Mouse (Mus musculus) hindbrain, embryonic 16.5 days (tissue): Measurements from ENCODE around the gene Zc3h10. TPM values are rescaled to one million over a fixed set of nuclear protein-coding genes. Genes with fewer than 3 reads are reported as not detected.
"Not testable (repeated sequence)": the region's sequence is repeated elsewhere in the genome, so short reads cannot be mapped to it uniquely, and the experiment has no call there.

Experiments
- ATAC-seq: fragments of 200-750 bp; cut with Nextera tagmentation; 2 replicates; pipeline ENCODE4 v1.8.0; 2017; ENCODE audit warnings: moderate TSS enrichment, moderate library complexity
- H3K27ac ChIP-seq: fragments of 300-500 bp; sonication (generic); 2 replicates; pipeline ENCODE4 v1.5.1; 2014; ENCODE audit warnings: low read depth, mild to moderate bottlenecking, control low read depth, low read length, moderate library complexity
- H3K27me3 ChIP-seq: fragments of 300-500 bp; sonication (generic); replicated peaks from 2 replicates; pipeline ENCODE4 v1.6.1; 2014; ENCODE audit warnings: low read length; ENCODE audit not compliant: control insufficient read depth, insufficient read depth
- H3K36me3 ChIP-seq: fragments of 300-500 bp; sonication (generic); 2 replicates; pipeline ENCODE4 v1.6.1; 2014; ENCODE audit warnings: mild to moderate bottlenecking, low read length, moderate library complexity, mixed read lengths; ENCODE audit not compliant: control insufficient read depth, insufficient read depth
- H3K4me1 ChIP-seq: fragments of 300-500 bp; sonication (generic); 2 replicates; pipeline ENCODE4 v1.6.1; 2014; ENCODE audit warnings: low read depth, low read length; ENCODE audit not compliant: control insufficient read depth, insufficient read depth
- H3K4me2 ChIP-seq: fragments of 300-500 bp; sonication (generic); 2 replicates; pipeline ENCODE4 v1.6.1; 2014; ENCODE audit warnings: mild to moderate bottlenecking, low read length, control low read depth, moderate library complexity
- H3K4me3 ChIP-seq: fragments of 300-500 bp; sonication (generic); 2 replicates; pipeline ENCODE4 v1.5.1; 2014; ENCODE audit warnings: mild to moderate bottlenecking, low read length, control low read depth, moderate library complexity
- H3K9ac ChIP-seq: fragments of 300-500 bp; sonication (generic); 2 replicates; pipeline ENCODE4 v1.6.1; 2014; ENCODE audit warnings: low read depth, mild to moderate bottlenecking, control low read depth, low read length, moderate library complexity
- H3K9me3 ChIP-seq: fragments of 300-500 bp; sonication (generic); 2 replicates; pipeline ENCODE4 v1.6.1; 2014; ENCODE audit warnings: mild to moderate bottlenecking, low read length, moderate library complexity; ENCODE audit not compliant: control insufficient read depth
- WGBS: fragments of 180-500 bp; shearing (Covaris S2); extraction: QIAGEN DNeasy Blood & Tissue Kit; methylation state at CpG from one replicate; pipeline ENCODE4 v1.1.7; 2014; 5-methylcytosine and 5-hydroxymethylcytosine counted together
- polyA plus RNA-seq: library from polyadenylated mRNA; unstranded; fragments of >200 nt; fragmentation: Nextera tagmentation; extraction: Ambion mirVana; gene quantifications from 2 replicates; pipeline ENCODE4 v1.2.1, GENCODE M21; 2015

The Zc3h10 gene
- polyA plus RNA-seq, 1 experiment from 2014 or later: 17.0 TPM

DNA sequence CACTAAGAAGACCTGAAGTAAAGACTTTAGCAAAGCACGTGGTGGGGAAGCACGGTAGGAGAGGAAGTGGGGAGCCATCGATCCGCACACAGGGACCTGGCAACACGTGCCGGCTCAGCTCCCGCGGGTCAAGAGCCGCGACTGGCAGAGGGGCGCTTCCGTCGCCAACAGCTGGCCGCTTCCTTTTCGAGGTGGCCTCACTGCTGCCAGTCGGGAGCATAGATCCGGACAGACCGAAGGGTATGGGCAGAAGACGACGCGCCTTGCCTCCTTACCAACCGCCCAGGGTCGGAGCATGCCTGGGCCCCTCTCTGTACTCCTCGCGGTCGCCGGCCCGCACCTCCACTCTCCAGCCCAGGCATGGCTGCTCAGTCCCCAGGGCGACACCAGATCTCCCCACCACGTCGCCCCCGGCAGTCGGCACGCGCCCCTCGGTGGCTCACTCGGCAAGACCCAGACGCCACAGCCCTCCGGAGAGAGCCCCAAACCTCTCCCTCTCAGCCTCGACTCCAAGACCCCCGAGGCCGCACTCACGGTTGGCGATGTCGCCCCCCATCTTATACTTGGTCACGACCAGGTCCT, 17.7 kb upstream of the Zc3h10 start:
- Histone ChIP-seq H3K36me3 (peaks cover 12% of the 10 kb centered on the region), H3K9ac (peak overlapping the region; percentile 94), H3K4me2 (peak overlapping the region; percentile 81), H3K9me3 (no peaks in the 10 kb centered on the region), H3K4me3 (peak overlapping the region; percentile 93), H3K27me3 (no peaks in the 10 kb centered on the region), H3K27ac (peak overlapping the region; percentile 86), H3K4me1 (peaks cover 12% of the 10 kb centered on the region)
- peak; percentile 22; the same call in 1 of the 2 replicates for ATAC-seq
- under 1% methylated on average over 45 of the region's 46 CpGs for WGBS

DNA sequence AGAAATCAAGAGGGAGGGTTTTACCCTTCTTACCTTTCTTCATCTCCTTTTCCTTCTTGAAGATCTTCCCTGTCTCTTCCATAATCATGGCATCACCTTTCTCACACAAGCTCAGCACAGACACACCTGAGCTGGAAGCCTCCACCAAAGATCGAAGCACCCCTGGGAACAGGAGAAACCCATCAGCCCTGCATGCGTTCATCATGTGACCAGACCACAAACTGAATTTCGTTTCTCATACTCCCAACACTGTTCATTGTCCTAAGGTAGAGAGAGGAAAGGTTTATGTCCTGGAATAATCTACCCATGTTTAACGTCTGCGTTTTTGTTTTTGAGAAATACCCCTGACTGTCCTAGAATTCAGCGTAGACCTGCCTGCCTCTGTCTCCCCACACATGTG, 16.0 kb upstream of the Zc3h10 start:
- no peak overlapping the region for H3K27ac ChIP-seq
- WGBS: 91% methylated on average over 6 of the region's 6 CpGs
- H3K4me1 ChIP-seq: peaks cover 12% of the 10 kb centered on the region
- no peaks in the 10 kb centered on the region for H3K27me3 ChIP-seq
- H3K4me2 ChIP-seq: no peak overlapping the region; the same call in 1 of the 2 replicates
- H3K9ac ChIP-seq: no peak overlapping the region
- peaks cover 28% of the 10 kb centered on the region for H3K36me3 ChIP-seq
- ATAC-seq: no peak
- no peaks in the 10 kb centered on the region for H3K9me3 ChIP-seq
- H3K4me3 ChIP-seq: no peak overlapping the region

DNA sequence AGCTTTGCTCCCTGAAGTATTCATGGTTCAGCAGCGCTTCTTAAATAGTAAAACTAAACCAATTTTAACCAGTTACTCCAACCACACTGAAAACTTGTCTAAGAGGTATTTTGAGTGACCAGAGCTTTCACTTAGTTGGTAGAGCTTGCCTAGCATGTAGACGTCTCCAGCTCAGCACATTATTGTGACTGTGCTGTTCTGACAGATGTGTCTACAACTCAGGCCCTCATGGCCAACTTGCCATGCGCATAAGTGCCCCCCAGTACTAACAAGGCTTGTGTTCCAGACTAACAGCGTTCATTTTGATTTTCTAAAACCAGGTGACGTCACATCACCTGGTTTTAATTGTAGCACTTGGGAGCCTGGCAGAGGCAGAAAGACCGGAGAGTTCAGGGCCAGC, 9.4 kb upstream of the Zc3h10 start:
- no peak for ATAC-seq
- Histone ChIP-seq H3K36me3 (peaks cover 35% of the 10 kb centered on the region), H3K27ac (no peak overlapping the region), H3K4me1 (no peaks in the 10 kb centered on the region), H3K27me3 (no peaks in the 10 kb centered on the region), H3K9me3 (no peaks in the 10 kb centered on the region), H3K4me3 (no peak overlapping the region), H3K9ac (no peak overlapping the region), H3K4me2 (no peak overlapping the region)
- WGBS: 88% methylated on average over 6 of the region's 6 CpGs

DNA sequence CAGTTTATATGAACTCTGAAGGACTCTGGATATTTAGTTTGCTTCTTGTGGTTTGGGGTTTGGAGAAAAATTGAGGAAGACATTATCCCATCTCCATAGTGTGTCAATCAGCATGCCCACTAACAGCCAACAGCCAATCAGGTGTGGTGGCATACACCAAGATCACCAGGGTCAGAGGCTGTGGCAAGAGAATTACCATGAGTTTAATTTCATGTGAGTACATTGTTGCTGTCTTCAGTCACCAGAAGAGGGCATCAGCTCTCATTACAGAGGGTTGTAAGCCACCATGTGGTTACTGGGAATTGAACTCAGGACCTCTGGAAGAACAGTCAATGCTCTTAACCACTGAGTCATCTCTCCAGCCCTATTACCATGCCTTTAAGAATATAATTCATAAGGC, 8.7 kb upstream of the Zc3h10 start:
- Histone ChIP-seq H3K9me3 (no peaks in the 10 kb centered on the region), H3K9ac (no peak overlapping the region), H3K27me3 (no peaks in the 10 kb centered on the region), H3K4me3 (no peak overlapping the region), H3K4me2 (no peak overlapping the region), H3K4me1 (no peaks in the 10 kb centered on the region), H3K36me3 (peaks cover 35% of the 10 kb centered on the region), H3K27ac (no peak overlapping the region)
- no peak for ATAC-seq

DNA sequence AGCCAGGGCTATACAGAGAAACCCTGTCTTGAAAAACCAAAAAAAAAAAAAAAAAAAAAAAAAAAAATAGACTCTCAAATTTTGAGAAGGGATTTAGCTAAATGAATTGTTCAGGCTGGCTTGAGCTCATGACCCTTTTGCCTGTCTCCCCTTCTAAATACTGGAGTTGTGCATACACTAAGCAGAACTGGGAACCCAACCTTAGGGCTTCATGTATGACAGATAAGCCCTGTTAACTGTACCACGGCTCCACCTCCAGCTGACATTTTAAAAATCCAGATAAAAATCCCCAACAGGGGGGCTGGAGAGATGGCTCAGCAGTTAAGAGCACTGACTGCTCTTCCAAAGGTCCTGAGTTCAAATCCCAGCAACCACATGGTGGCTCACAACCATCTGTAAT, 8.0 kb upstream of the Zc3h10 start:
- 96% methylated on average over 1 of the region's 1 CpGs for WGBS
- not testable (repeated sequence) for H3K4me3 ChIP-seq, H3K4me1 ChIP-seq, H3K9ac ChIP-seq, H3K4me2 ChIP-seq, ATAC-seq, H3K27ac ChIP-seq, H3K9me3 ChIP-seq, H3K27me3 ChIP-seq
- H3K36me3 ChIP-seq: peaks cover 31% of the 10 kb centered on the region

DNA sequence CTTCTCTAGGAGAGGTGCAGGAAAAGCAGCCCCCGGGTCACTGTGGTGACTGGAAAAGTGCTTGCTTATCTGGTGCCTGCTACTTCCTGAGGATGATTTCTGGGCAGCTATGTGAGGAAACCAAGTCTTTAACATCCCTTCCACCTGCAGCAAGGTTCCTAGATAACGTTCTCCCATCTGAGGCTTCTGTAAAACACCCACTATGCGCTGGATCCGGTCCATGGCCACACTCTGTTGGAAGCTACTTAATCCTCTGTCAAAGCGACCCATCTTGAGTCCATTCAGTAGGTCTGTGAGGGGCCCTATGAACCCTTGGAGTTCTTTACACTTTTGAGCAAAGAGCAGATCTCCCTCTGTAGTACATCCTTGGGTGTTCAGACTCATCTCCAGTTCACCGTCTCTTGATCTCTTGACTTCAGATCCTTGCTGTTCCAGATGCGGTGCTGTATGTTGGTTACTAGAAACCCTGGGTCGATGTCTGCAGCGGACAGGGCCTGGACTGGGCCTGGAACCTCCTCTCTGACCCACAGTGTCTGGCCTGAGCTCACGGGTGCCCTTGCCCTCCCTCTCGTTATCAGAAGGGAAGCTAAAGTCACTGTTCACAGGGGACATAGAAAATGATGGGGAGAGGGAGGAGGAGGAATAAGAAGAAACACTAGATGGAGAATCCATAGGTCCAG, 2.7 kb upstream of the Zc3h10 start:
- not testable (repeated sequence) for ATAC-seq, H3K27me3 ChIP-seq, H3K4me1 ChIP-seq, H3K9me3 ChIP-seq, H3K36me3 ChIP-seq, H3K4me3 ChIP-seq, H3K27ac ChIP-seq, H3K9ac ChIP-seq, H3K4me2 ChIP-seq
- 92% methylated on average over 11 of the region's 11 CpGs for WGBS

DNA sequence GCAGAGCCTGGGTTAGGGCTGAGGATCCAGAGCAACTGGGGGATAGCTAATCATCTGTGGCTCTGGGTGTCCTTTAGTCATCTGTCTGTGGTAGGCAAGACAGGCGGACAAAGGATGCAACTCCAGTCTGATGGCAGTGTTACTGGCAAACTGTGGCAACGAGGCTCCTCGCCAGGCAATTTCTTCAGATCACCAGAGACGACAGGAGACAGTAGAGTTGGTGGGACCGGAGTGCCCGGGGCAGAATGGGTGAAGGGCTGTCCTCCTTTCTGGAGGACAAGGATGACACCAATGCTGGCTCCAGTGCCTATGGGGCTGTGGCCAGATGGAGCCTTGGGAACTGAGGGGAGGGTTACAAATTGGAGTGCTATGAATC, 2.1 kb upstream of the Zc3h10 start:
- H3K36me3 ChIP-seq, H3K4me3 ChIP-seq, ATAC-seq, H3K4me2 ChIP-seq, H3K9ac ChIP-seq, H3K9me3 ChIP-seq, H3K27me3 ChIP-seq, H3K4me1 ChIP-seq: not testable (repeated sequence)
- 65% methylated on average over 6 of the region's 6 CpGs for WGBS
- 0 out of 2 replicates have a peak overlapping the region, but pooled peaks have one; percentile 18 for H3K27ac ChIP-seq

DNA sequence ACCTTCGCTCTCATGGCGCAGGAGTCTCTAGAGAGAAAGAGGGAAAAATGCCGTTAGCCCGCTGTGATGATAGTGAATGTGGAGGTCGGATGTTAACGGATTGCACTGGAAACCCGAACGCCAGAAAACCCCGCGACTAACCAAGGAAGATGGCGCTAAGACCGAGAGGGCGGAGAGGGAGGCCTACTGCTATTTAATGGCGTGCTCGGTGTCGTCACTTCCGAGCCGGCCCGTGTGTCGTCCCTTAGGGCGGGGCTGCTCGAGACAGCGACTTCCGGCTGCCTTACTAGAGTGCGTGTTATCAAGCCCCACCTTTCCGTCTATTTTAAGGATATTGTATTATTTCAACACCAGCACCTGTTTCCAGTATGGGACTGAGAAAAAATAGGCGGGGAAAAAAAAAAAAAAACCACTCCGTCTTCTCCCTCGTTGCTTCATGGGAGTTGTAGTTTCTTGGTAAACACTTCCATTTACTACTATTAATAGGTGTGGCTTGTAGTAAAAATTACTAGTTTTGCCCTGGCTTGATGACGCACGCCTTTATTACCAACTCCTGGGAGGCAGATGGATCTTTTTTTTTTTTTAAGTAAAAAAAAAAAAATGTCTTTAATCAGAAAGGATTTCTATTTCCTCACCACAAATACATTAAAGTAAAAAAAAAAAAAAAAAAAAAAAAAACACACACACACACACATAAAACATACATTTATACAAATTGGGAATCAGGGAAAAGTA, 1.5 kb upstream of the Zc3h10 start, which contains the start of gene Rpl41:
Gene Rpl41, minus strand, starts transcription at position 359 of the 735 bp plus-strand sequence.
- peaks cover 13% of the 10 kb centered on the region for H3K36me3 ChIP-seq
- H3K4me2 ChIP-seq: peak within 1 kb of the TSS; percentile 64
- H3K9ac ChIP-seq: peak within 1 kb of the TSS; percentile 83
- H3K4me1 ChIP-seq: peaks cover 7% of the 10 kb centered on the region
- peak; percentile 91 for ATAC-seq
- H3K4me3 ChIP-seq: peak within 1 kb of the TSS; percentile 49
- no peaks in the 10 kb centered on the region for H3K9me3 ChIP-seq
- peak within 1 kb of the TSS; percentile 77 for H3K27ac ChIP-seq
- H3K27me3 ChIP-seq: no peaks in the 10 kb centered on the region
- under 1% methylated on average over 31 of the region's 31 CpGs for WGBS

DNA sequence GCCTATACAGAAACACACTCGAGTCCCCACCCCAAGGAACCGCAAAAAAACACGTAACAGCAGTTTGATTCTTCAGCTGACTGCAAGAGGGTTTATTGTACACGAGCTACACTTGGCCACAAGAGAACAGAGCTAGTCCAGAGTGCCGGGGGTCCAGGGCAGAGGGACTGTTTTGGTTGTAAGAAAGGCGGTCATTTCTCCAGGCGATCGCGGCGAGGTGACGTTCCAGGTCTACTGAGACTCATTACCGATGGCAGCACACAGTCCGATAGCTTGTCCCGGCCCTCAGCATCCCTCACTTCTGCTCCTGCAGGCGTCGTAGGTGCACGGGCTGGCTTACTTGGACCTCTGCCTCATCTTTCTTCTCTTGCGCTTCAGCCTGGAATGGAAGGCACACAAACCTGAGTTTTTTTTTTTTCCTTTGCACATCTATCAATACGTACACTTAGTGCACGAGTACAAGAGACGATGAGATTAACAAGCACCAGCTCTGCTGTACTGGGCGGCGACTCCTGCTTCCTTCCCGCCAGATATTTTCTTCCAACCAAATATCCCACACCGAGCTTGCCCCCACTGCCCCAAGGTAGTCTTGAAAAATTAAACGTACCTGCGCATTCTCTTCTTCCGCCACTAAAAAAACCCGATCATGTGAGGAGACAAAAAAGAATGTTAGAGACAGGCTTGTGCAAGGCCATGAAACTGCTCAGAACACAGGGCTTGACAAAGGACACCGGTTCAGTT, 647 bp upstream of the Zc3h10 start:
- not testable (repeated sequence) for ATAC-seq, H3K9me3 ChIP-seq, H3K27me3 ChIP-seq, H3K4me1 ChIP-seq
- peak overlapping the region; percentile 83 for H3K9ac ChIP-seq
- H3K4me2 ChIP-seq: peak overlapping the region; percentile 64
- H3K27ac ChIP-seq: peak overlapping the region; percentile 92
- H3K4me3 ChIP-seq: peak overlapping the region; percentile 49
- WGBS: under 1% methylated on average over 21 of the region's 30 CpGs
- peaks cover 19% of the 10 kb centered on the region for H3K36me3 ChIP-seq
